Comparison of ENCODE assay signal across 14 mouse cellular contexts in the genomic region with DNA sequence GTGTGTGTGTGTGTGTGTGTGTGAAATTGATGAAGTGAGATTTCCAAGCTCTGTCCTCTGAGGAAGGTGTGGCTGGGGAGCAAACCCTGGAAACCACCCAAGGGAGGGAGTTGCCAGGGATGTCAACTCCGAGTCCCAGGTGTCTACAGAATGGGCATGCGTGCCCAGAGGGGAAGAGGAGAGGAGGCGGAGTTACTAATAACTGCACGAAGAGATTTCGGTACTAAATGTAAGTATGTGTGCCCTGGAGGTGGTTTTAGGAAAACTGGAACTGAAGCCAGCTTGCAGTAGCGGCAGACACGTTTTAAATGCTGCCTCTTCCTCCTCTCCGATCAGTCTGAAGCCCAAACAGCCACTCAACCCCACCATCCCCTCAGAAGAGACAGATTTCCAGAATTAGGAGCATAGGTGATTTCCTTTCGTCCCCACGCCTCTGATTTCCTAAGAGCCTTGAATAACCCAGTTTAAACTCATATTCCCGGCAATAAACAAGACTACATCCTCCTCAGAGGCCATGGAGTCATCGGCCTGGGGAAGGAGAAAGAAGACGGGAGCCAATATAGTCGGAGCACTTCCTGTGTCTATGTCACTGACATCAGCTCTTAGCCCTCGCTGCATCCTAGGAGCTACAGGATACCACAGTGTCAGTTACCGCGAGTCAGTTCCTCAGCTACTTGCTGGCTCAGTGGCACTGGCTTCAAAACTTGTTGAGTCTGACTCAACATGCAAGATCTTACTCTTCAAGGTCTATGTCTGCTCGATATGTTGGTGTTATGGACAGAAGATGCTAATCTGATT. TPM values are rescaled to one million over a fixed set of nuclear protein-coding genes. Genes with fewer than 3 reads are reported as not detected.
DNase-seq lines count a peak whose midpoint lies in the region; ATAC-seq lines count a peak whose summit lies in the region.
"Had no signal": no experiment of that assay in that cellular context is flagged by ENCODE, and none has a peak within 500 bp of the region (broad histone marks: within the 10 kb centered on the region; RNA-seq: fewer than 3 reads in every experiment).

No protein-coding gene starts in this region.

- peak; percentile 54 for DNase-seq in kidney, adult 9 months
- DNase-seq in kidney, postnatal 10 days = no peak
- no peak for DNase-seq in cerebellum, postnatal 25 days
- DNase-seq in urinary bladder, postnatal 4 days (ENCODE audit: low spot score in 2 of 2) = no peak
- DNase-seq: cerebellum, adult 11 months; spleen, adult 18-20 months; thymus, postnatal 25 days had no signal

- H3K4me2 ChIP-seq in liver, embryonic 15.5 days = no peak overlapping the region
- no peak overlapping the region for H3K4me2 ChIP-seq in hindbrain, embryonic 12.5 days (replicated peaks)
- H3K4me2 ChIP-seq: embryonic facial prominence, embryonic 15.5 days had no signal

- no peak overlapping the region for H3K9ac ChIP-seq in liver, embryonic 15.5 days
- H3K9ac ChIP-seq in hindbrain, embryonic 12.5 days = no peak overlapping the region
- H3K9ac ChIP-seq: embryonic facial prominence, embryonic 15.5 days had no signal

- peaks cover 25% of the 10 kb centered on the region for H3K4me1 ChIP-seq in liver, embryonic 15.5 days (replicated peaks)
- no peaks in the 10 kb centered on the region; the same call in 1 of the 2 replicates for H3K4me1 ChIP-seq in hindbrain, embryonic 12.5 days

- H3K9me3 ChIP-seq in liver, embryonic 15.5 days (replicated peaks) = no peaks in the 10 kb centered on the region
- H3K9me3 ChIP-seq in hindbrain, embryonic 12.5 days (replicated peaks) = no peaks in the 10 kb centered on the region
- H3K9me3 ChIP-seq: embryonic facial prominence, embryonic 15.5 days had no signal

- ATAC-seq in CD4-positive, CD25-positive, alpha-beta regulatory T cell, adult 4 months = peak; percentile 76
- ATAC-seq in common myeloid progenitor, adult 5-6 weeks (replicated peaks; ENCODE audit: low read depth, poor library complexity, severe bottlenecking) = peak; percentile 15; the same call in 1 of the 2 replicates
- ATAC-seq in liver, embryonic 15.5 days (ENCODE audit: insufficient read depth) = peak; percentile 35
- no peak for ATAC-seq in hindbrain, embryonic 12.5 days (ENCODE audit: low FRiP score)
- ATAC-seq: hindbrain, embryonic 16.5 days had no signal

- H3K27me3 ChIP-seq in liver, embryonic 15.5 days = no peaks in the 10 kb centered on the region; the same call in 1 of the 2 replicates
- no peaks in the 10 kb centered on the region for H3K27me3 ChIP-seq in hindbrain, embryonic 12.5 days
- H3K27me3 ChIP-seq: embryonic facial prominence, embryonic 15.5 days had no signal

- H3K36me3 ChIP-seq in liver, embryonic 15.5 days (replicated peaks) = no peaks in the 10 kb centered on the region
- H3K36me3 ChIP-seq in hindbrain, embryonic 12.5 days = no peaks in the 10 kb centered on the region
- H3K36me3 ChIP-seq: embryonic facial prominence, embryonic 15.5 days had no signal

- no peak overlapping the region for H3K27ac ChIP-seq in liver, embryonic 15.5 days (replicated peaks)
- H3K27ac ChIP-seq in hindbrain, embryonic 12.5 days = no peak overlapping the region

- H3K4me3 ChIP-seq in liver, embryonic 15.5 days (replicated peaks) = no peak overlapping the region
- no peak overlapping the region for H3K4me3 ChIP-seq in hindbrain, embryonic 12.5 days
- H3K4me3 ChIP-seq: embryonic facial prominence, embryonic 15.5 days had no signal

- 39% methylated on average over 18 of the region's 18 CpGs for WGBS in liver, embryonic 15.5 days (ENCODE audit: insufficient replicate concordance)
- 80% methylated on average over 18 of the region's 18 CpGs for WGBS in hindbrain, embryonic 12.5 days

RNA-seq across cellular contexts. Expression of gene Rcsd1, which starts 27.3 kb away (rescaled TPM):
- 100 to 1,000 TPM; 114 to 159 TPM for polyA plus RNA-seq in CD4-positive, CD25-positive, alpha-beta regulatory T cell, adult 4 months (2017; shearing (Covaris generic))
- total RNA-seq in common myeloid progenitor, adult 5-6 weeks (2017) = 83.0 and 83.6 TPM in 2 replicates
- 11.5 and 12.0 TPM in 2 replicates for polyA plus RNA-seq in liver, embryonic 15.5 days (2015; fragmentation: Nextera tagmentation; extraction: Ambion mirVana)
- polyA plus RNA-seq in hindbrain, embryonic 12.5 days (2016; fragmentation: Nextera tagmentation; extraction: Ambion mirVana) = 16.8 and 18.4 TPM in 2 replicates

RNA-seq across cellular contexts. Expression of gene Mpzl1, which starts 47.9 kb away (rescaled TPM):
- polyA plus RNA-seq in CD4-positive, CD25-positive, alpha-beta regulatory T cell, adult 4 months (2017; shearing (Covaris generic)) = under 1 TPM; 0.15 to 0.92 TPM
- 2.0 and 9.5 TPM in 2 replicates for total RNA-seq in common myeloid progenitor, adult 5-6 weeks (2017)
- 25.5 and 28.7 TPM in 2 replicates for polyA plus RNA-seq in liver, embryonic 15.5 days (2015; fragmentation: Nextera tagmentation; extraction: Ambion mirVana)
- polyA plus RNA-seq in hindbrain, embryonic 12.5 days (2016; fragmentation: Nextera tagmentation; extraction: Ambion mirVana) = 140 and 148 TPM in 2 replicates
- total RNA-seq: monocyte, adult 5-6 weeks had no signal

Comparison
In these comparisons a context has a peak if more than half of its experiments do, and no peak if none do; other contexts are left out.
1. RNA of gene Mpzl1, which starts 47.9 kb away (polyA plus RNA-seq): 140 to 148 TPM in hindbrain, embryonic 12.5 days and 25.5 to 28.7 TPM in liver, embryonic 15.5 days; 0.15 to 0.92 TPM in CD4-positive, CD25-positive, alpha-beta regulatory T cell, adult 4 months; every median in the first group is over 10 times any median in the second.